Mouse (Mus musculus) v-Abl transformed pro-B cells (cell line): ENCODE data around the gene Larp1.

ENCODE experiments used
- in situ Hi-C, 2 experiments: fragments of 400-800 bp; cut with MboI; formaldehyde crosslinking; loops; one replicate each; pipeline ENCODE4 v1.15.1; 2025; ENCODE audit not compliant: unreplicated experiment in 2 of 2

Gene Larp1

GRCm38 (mm10) chr11:57998872-57999271, 10.0 kb upstream of the Larp1 start:
- in situ Hi-C loops: no loop called here

GRCm38 (mm10) chr11:58003126-58003525, 5.7 kb upstream of the Larp1 start:
- in situ Hi-C loops: no loop called here

DNA sequence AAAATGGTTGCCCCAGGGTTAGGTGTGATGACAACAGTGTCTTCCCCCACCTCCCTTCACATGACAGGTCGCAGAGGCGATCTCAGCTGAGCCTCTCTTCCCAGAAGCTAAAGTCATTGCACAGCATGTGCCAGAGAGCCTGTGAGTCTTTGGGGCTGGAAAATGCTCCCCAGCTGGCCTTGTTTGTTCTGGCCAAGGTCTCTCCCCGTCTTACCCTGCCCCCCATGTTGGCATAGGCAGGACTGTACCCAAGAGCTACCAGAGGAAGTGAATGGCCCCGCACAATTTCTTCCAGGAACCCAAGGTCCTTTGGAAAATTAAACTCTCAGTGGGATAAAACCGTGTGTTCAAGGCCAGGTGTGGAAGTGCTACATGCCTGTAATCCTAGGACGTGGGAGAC, 5.1 kb upstream of the Larp1 start:
- in situ Hi-C loops: no loop called here

DNA sequence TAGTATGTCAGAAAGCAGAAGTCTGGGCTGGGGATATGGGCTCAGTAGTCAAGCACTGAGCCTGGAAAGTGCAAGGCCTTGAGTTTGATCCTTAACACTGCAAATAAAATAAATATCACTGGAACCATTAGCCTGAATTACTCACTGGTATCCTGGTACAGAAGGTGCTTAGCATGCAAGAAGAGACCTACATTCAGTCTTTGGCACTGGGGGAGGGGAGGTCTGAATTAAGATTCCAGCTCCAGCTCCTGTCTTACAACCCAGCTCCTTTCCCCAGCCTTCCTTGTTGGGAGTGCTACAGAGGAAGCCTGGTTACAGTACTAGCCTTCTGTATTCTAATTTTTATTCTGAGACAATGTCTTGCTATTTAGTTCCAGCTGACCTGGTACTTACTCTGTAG, 3.8 kb upstream of the Larp1 start:
- in situ Hi-C loops: no loop called here

- in situ Hi-C loops: no loop called here
Observed at GRCm38 (mm10) chr11:58008013-58008412, 851 bp upstream of the Larp1 start.

DNA sequence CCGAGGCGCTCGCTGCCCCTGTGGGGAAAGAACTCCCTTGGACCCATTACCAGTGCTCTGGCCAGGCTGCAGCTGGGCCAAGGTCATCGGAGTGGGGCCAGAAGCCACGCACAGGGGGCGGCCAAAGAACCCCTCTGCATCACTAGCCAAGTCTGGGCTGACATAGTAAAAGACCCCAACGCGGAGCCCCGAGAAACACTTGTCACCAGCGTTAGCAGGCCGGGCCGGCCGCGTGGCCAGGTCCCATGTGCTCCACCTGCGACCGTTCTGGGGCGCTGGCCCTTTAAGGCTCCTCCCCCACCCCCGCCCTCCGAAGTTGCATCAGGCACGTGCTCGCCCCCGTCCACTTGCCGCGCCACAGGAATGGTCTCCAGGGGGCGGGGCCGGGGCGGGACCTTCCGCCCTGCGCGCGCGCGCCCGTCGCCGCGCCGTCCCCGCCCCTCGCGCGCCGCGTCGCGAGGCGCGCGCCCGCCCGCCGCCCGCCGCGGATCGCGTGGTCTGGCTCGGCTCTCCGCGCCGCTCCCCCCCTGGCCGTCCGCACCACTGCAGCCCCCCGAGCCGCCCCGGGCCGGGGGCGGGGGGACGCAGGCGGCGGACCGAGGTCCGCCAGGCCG, 320 bp upstream of the Larp1 start:
- in situ Hi-C loops: no loop called here

GRCm38 (mm10) chr11:58009516-58010141, 765 bp downstream of the Larp1 start:
- in situ Hi-C loops: loop anchor here (5.0 to 10.0 kb wide), 2 partner anchors 93 to 295 kb away; partner anchors contain the start of genes Cnot8 (in 2 of the 2) and Zfp692 (in 1 of the 2)

- in situ Hi-C loops: loop anchor here (5.0 to 10.0 kb wide), 2 partner anchors 92 to 294 kb away; partner anchors contain the start of genes Cnot8 (in 2 of the 2) and Zfp692 (in 1 of the 2)
Observed at GRCm38 (mm10) chr11:58010226-58010781, 1.4 kb downstream of the Larp1 start.

GRCm38 (mm10) chr11:58010930-58011329, 2.1 kb downstream of the Larp1 start:
- in situ Hi-C loops: loop anchor here (5.0 to 10.0 kb wide), 2 partner anchors 91 to 294 kb away; partner anchors contain the start of genes Cnot8 (in 2 of the 2) and Zfp692 (in 1 of the 2)

- in situ Hi-C loops: loop anchor here (5.0 to 10.0 kb wide), 2 partner anchors 90 to 293 kb away; partner anchors contain the start of genes Cnot8 (in 2 of the 2) and Zfp692 (in 1 of the 2)
Observed at GRCm38 (mm10) chr11:58011813-58012212, 2.9 kb downstream of the Larp1 start.

- in situ Hi-C loops: loop anchor here (5.0 to 10.0 kb wide), 2 partner anchors 90 to 292 kb away; partner anchors contain the start of genes Cnot8 (in 2 of the 2) and Zfp692 (in 1 of the 2)
Observed at GRCm38 (mm10) chr11:58012674-58013073, 3.8 kb downstream of the Larp1 start.

- in situ Hi-C loops: loop anchor here (5.0 to 10.0 kb wide), 2 partner anchors 89 to 292 kb away; partner anchors contain the start of genes Cnot8 (in 2 of the 2) and Zfp692 (in 1 of the 2)
Observed at GRCm38 (mm10) chr11:58013100-58013499, 4.2 kb downstream of the Larp1 start.

DNA sequence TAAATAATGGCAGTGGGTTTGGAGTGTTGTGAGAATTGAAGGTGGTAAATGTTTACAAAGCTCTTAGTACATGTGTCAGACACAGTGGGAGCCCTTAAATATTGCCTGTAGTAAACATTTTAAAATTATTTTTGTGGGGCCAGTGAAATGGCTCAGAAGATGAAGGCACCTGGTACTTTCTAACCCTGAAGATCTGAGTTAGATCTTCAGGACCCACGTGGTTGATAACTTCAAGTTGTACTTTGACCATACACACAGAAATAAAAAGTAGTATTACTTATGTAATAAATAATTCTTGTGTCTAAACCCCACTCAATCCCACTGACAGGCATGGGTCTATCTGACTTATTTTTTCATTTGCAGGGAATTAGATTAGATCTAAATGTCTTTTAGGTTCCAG, 5.7 kb downstream of the Larp1 start:
- in situ Hi-C loops: loop anchor here (5.0 to 10.0 kb wide), 2 partner anchors 88 to 290 kb away; partner anchors contain the start of genes Cnot8 (in 2 of the 2) and Zfp692 (in 1 of the 2)

- in situ Hi-C loops: loop anchor here in 1 of 2 experiments (10.0 kb wide), 1 partner anchor 289 kb away; the partner anchor contains the start of gene Zfp692
Observed at GRCm38 (mm10) chr11:58015339-58015738, 6.5 kb downstream of the Larp1 start.

DNA sequence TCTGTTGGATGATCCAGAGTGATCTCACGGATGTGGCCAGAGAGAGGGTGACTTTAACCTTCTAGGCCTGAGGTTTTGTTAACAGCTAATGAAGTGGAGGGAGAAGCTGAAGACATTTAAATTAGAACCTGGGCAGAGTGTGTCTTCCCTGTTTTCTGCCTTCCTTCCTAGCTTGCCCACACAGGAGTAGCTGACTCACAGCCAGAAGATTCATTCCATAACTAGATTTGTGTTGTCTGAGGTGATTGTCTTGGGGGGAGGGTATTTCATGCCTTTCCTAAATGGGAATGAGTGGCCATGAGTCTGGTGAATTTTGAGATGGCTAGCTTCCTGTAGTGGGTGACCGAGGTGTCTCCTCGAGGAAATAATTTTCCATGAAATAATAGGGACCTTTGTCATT, 7.5 kb downstream of the Larp1 start:
- in situ Hi-C loops: loop anchor here in 1 of 2 experiments (10.0 kb wide), 1 partner anchor 288 kb away; the partner anchor contains the start of gene Zfp692

DNA sequence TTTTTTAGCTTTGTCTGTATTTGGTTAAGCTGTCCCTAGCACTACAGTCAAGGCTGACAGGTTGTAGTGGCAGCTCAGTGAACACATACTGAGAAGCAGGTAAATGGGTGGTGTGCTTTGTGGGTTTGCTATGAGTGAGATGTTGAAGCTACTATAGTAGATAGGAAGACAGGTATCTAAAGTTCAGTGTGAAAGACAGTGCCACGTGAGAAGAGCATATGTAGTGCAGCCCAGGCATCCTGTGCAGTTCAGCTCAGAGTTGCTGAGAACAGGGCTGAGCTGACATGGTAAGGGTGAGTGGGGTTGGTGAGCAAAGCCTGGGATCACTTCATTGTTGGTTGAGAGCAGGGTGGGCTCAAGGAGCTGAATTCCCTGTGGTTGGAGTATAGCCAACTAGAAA, 8.6 kb downstream of the Larp1 start:
- in situ Hi-C loops: loop anchor here in 1 of 2 experiments (10.0 kb wide), 1 partner anchor 287 kb away; the partner anchor contains the start of gene Zfp692

DNA sequence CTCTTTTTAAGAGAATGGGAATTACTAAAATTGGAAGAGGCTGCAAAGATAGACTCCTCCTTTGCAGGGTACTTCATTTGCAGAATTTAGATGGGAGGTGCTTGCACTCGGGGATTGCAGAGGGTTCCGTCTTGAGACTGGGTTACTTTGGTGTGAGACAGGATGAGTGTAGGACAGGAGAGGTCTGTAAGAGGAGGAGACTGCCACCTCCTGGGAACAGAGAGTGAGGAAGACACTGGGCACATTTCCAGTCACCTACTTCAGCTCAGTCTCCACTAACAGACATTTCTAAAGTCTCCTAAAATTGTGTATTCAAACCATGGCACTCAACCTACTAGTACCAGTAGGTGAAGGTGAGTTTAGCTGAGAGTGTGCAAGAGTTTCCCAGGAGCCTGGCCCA, 9.4 kb downstream of the Larp1 start:
- in situ Hi-C loops: loop anchor here in 1 of 2 experiments (10.0 kb wide), 1 partner anchor 287 kb away; the partner anchor contains the start of gene Zfp692

GRCm38 (mm10) chr11:58018701-58019100, 9.8 kb downstream of the Larp1 start:
- in situ Hi-C loops: loop anchor here in 1 of 2 experiments (10.0 kb wide), 1 partner anchor 286 kb away; the partner anchor contains the start of gene Zfp692

DNA sequence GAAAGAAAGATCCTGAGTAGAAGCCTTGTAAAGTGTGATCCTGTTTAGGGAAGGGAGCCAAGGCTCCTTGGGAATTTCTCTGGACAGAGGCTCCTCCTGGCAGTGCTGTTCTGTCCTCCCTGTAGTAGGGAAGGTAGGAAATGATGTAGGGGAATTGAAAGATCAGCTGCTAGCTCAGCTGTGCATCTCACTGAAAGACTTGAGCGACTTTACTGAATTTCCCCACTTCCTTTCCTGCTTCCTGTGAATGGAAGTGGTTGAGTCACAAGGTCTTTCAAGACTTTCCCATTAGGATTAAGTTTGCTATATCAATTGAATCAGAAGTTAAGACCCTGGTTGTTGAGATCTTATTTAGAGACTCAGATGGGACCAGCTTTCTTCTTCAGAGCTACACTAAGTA, 12.2 kb downstream of the Larp1 start:
- in situ Hi-C loops: no loop called here

- in situ Hi-C loops: no loop called here
Observed at GRCm38 (mm10) chr11:58021618-58022017, 12.8 kb downstream of the Larp1 start.

DNA sequence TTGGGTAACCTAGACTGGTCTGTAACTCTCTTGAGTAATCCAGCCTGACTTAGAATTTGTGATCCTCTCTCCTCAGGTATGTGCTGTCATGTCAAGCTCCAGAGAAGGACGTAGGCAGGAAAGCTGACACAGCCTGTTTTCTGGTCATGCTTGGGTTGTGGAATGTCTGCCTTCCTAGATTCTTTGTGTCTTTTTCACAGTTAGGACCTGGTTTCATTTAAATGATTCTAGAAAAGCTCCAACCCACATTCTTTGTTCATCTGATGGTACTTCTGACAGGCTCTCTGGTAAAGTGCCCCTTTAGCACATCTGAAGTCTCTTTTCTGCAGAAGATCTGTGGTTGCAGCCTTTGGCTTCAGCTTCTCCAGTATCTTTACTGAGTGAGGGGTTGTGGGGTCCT, 15.4 kb downstream of the Larp1 start:
- in situ Hi-C loops: no loop called here
